22 mouse cellular contexts compared by ENCODE assay signal in genomic region chrX:70466897-70467296, GRCm38 (mm10). TPM values are rescaled to one million over a fixed set of nuclear protein-coding genes. Genes with fewer than 3 reads are reported as not detected.
A peak's percentile ranks its signal among the peaks of the same experiment; 100 is the strongest.
DNase-seq lines count a peak whose midpoint lies in the region; ATAC-seq and TF ChIP-seq lines count a peak whose summit lies in the region.
"Had no signal": no experiment of that assay in that cellular context is flagged by ENCODE, and none has a peak within 500 bp of the region (broad histone marks: within the 10 kb centered on the region; RNA-seq: fewer than 3 reads in every experiment).

No protein-coding gene starts in this region.

- DNase-seq in liver, adult 2 months (ENCODE audit: extremely low read depth, low read depth, low spot score): peak; percentile 86
- DNase-seq in liver: no peak
- DNase-seq in thymus, postnatal 4 days: no peak
- DNase-seq: adrenal gland, adult 2 months; adrenal gland, postnatal 10 days; adrenal gland, postnatal 25 days; cerebellum, adult 11 months; cerebellum, adult 18-20 months; cerebellum, adult 8-10 months; cerebellum, adult 9-11 months; cerebellum, postnatal 14 days; cerebellum, postnatal 36 days; embryo, embryonic 11 days had no signal

- peak; percentile 64 for ATAC-seq in liver, embryonic 16.5 days (ENCODE audit: low read depth)
- ATAC-seq in liver, embryonic 12.5 days: no peak
- ATAC-seq: forebrain, embryonic 14.5 days; forebrain, embryonic 16.5 days had no signal

- no peak for TF ChIP-seq CTCF in liver, adult 2 months (IDR thresholded peaks at IDR 0.05; ENCODE audit: low read depth, low read length)

- no peak for TF ChIP-seq POLR2A in liver, adult 2 months (IDR thresholded peaks at IDR 0.05; ENCODE audit: extremely low read depth, insufficient read depth, low read length)

- H3K4me2 ChIP-seq in liver, embryonic 16.5 days (ENCODE audit: low read depth, low read length): no peak overlapping the region
- no peak overlapping the region for H3K4me2 ChIP-seq in liver, embryonic 12.5 days
- H3K4me2 ChIP-seq: embryonic facial prominence, embryonic 13.5 days; embryonic facial prominence, embryonic 15.5 days; forebrain, embryonic 12.5 days had no signal

- H3K27ac ChIP-seq in liver, adult 2 months (replicated peaks; ENCODE audit: insufficient read depth, low read depth, low read length): no peak overlapping the region
- H3K27ac ChIP-seq in liver, embryonic 16.5 days (ENCODE audit: low read length): no peak overlapping the region
- no peak overlapping the region for H3K27ac ChIP-seq in liver, embryonic 12.5 days
- H3K27ac ChIP-seq: embryonic facial prominence, embryonic 13.5 days; embryonic facial prominence, embryonic 15.5 days; forebrain, embryonic 10.5 days; forebrain, embryonic 12.5 days had no signal

- H3K9ac ChIP-seq in liver, adult 2 months (ENCODE audit: low read depth, low read length): no peak overlapping the region
- H3K9ac ChIP-seq in liver, embryonic 16.5 days (ENCODE audit: low read depth, low read length): no peak overlapping the region
- H3K9ac ChIP-seq in liver, embryonic 12.5 days: no peak overlapping the region
- H3K9ac ChIP-seq: embryonic facial prominence, embryonic 13.5 days; embryonic facial prominence, embryonic 15.5 days; forebrain, embryonic 12.5 days had no signal

- no peaks in the 10 kb centered on the region for H3K79me2 ChIP-seq in liver, adult 2 months (ENCODE audit: control insufficient read depth, insufficient read depth, low read length)

- H3K27me3 ChIP-seq in liver, adult 2 months (ENCODE audit: control insufficient read depth, insufficient read depth, low read length): no peaks in the 10 kb centered on the region
- H3K27me3 ChIP-seq in liver, embryonic 16.5 days (ENCODE audit: control insufficient read depth, insufficient read depth, low read depth, low read length): no peaks in the 10 kb centered on the region
- H3K27me3 ChIP-seq in liver, embryonic 12.5 days (replicated peaks): no peaks in the 10 kb centered on the region
- H3K27me3 ChIP-seq: embryonic facial prominence, embryonic 13.5 days; embryonic facial prominence, embryonic 15.5 days; forebrain, embryonic 12.5 days had no signal

- peaks cover 3% of the 10 kb centered on the region for H3K4me1 ChIP-seq in liver, adult 2 months (ENCODE audit: control insufficient read depth, insufficient read depth, low read length)
- H3K4me1 ChIP-seq in liver, embryonic 16.5 days (ENCODE audit: control insufficient read depth, low read depth, low read length): no peaks in the 10 kb centered on the region
- no peaks in the 10 kb centered on the region for H3K4me1 ChIP-seq in liver, embryonic 12.5 days
- H3K4me1 ChIP-seq: embryonic facial prominence, embryonic 13.5 days; embryonic facial prominence, embryonic 15.5 days; forebrain, embryonic 10.5 days; forebrain, embryonic 12.5 days had no signal

- H3K4me3 ChIP-seq in liver, adult 2 months (ENCODE audit: insufficient read depth, low read depth, low read length): no peak overlapping the region
- no peak overlapping the region for H3K4me3 ChIP-seq in liver, embryonic 16.5 days (ENCODE audit: low read depth, low read length)
- H3K4me3 ChIP-seq in liver, embryonic 12.5 days: no peak overlapping the region
- H3K4me3 ChIP-seq: embryonic facial prominence, embryonic 13.5 days; embryonic facial prominence, embryonic 15.5 days; erythroblast, embryonic 14.5 days; forebrain, embryonic 10.5 days; forebrain, embryonic 12.5 days had no signal

- 11% methylated on average over 1 of the region's 1 CpGs for WGBS in liver, adult 2 months
- WGBS in liver, embryonic 16.5 days (ENCODE audit: insufficient replicate concordance): 50% methylated on average over 1 of the region's 1 CpGs
- 53% methylated on average over 1 of the region's 1 CpGs for WGBS in liver, embryonic 12.5 days (ENCODE audit: insufficient replicate concordance)

- peaks cover 2% of the 10 kb centered on the region; the same call in 1 of the 2 replicates for H3K36me3 ChIP-seq in liver, adult 2 months (ENCODE audit: control insufficient read depth, insufficient read depth, low read length)
- H3K36me3 ChIP-seq in liver, embryonic 16.5 days (ENCODE audit: control insufficient read depth, insufficient read depth): no peaks in the 10 kb centered on the region
- H3K36me3 ChIP-seq in liver, embryonic 12.5 days: 0 out of 2 replicates have a peak, but pooled peaks cover 2% of the 10 kb centered on the region
- H3K36me3 ChIP-seq: embryonic facial prominence, embryonic 13.5 days; embryonic facial prominence, embryonic 15.5 days had no signal

- H3K9me3 ChIP-seq in liver, embryonic 16.5 days (replicated peaks; ENCODE audit: control insufficient read depth, low read length): no peaks in the 10 kb centered on the region
- H3K9me3 ChIP-seq in liver, embryonic 12.5 days (replicated peaks): no peaks in the 10 kb centered on the region
- H3K9me3 ChIP-seq: embryonic facial prominence, embryonic 13.5 days; embryonic facial prominence, embryonic 15.5 days; forebrain, embryonic 10.5 days; forebrain, embryonic 12.5 days had no signal

RNA-seq across cellular contexts. Expression of gene Tmem185a, which starts 10.1 kb away (rescaled TPM):
- 20.1 and 23.4 TPM in 2 replicates for total RNA-seq in liver, adult 2 months (2014; rRNA removed)
- 20.0 and 20.6 TPM in 2 replicates for polyA plus RNA-seq in liver, adult 2 months (2012; rRNA removed)
- polyA plus RNA-seq in liver, embryonic 16.5 days (2015; fragmentation: Nextera tagmentation; extraction: Ambion mirVana): 10.8 and 12.7 TPM in 2 replicates
- 17.6 and 20.8 TPM in 2 replicates for polyA plus RNA-seq in liver, embryonic 12.5 days (2016; fragmentation: Nextera tagmentation; extraction: Ambion mirVana)
